Mouse (Mus musculus) liver, adult (tissue): ENCODE measurements around the gene Exoc3l2.

Source experiments
- GATA4 ChIP-seq: IDR thresholded peaks from 2 replicates; pipeline ENCODE4 v1.6.1; 2014; ENCODE audit warnings: mild to moderate bottlenecking, low read length; ENCODE audit not compliant: insufficient replicate concordance

Gene Exoc3l2

GRCm38 (mm10) chr7:19495521-19496213, 32.5 kb downstream of the Exoc3l2 start:
- TF ChIP-seq GATA4: peak; percentile 89; the same call in 1 of the 2 replicates

- no peak for TF ChIP-seq GATA4
Measured at GRCm38 (mm10) chr7:19496214-19496555, 33.1 kb downstream of the Exoc3l2 start.

- no peak for TF ChIP-seq GATA4
Measured at GRCm38 (mm10) chr7:19498326-19498725, 35.2 kb downstream of the Exoc3l2 start.

- no peak for TF ChIP-seq GATA4
Measured at GRCm38 (mm10) chr7:19500420-19501363, 37.6 kb downstream of the Exoc3l2 start.

GRCm38 (mm10) chr7:19501658-19502057, 38.5 kb downstream of the Exoc3l2 start:
- no peak for TF ChIP-seq GATA4

- TF ChIP-seq GATA4: no peak
Measured at GRCm38 (mm10) chr7:19503481-19504068, 40.4 kb downstream of the Exoc3l2 start.

GRCm38 (mm10) chr7:19506326-19506725, 43.2 kb downstream of the Exoc3l2 start:
- no peak for TF ChIP-seq GATA4

- no peak for TF ChIP-seq GATA4
Measured at GRCm38 (mm10) chr7:19506969-19507611, 44.0 kb downstream of the Exoc3l2 start.

GRCm38 (mm10) chr7:19507612-19507981, 44.5 kb downstream of the Exoc3l2 start:
- TF ChIP-seq GATA4: no peak

- no peak; the same call in 1 of the 2 replicates for TF ChIP-seq GATA4
Measured at GRCm38 (mm10) chr7:19508150-19508923, 45.2 kb downstream of the Exoc3l2 start, which contains the start of the genes Bloc1s3 and Trappc6a. TSS of gene Bloc1s3 (minus strand) at chr7:19508367. TSS of gene Trappc6a (plus strand) at chr7:19508395.

- TF ChIP-seq GATA4: no peak
Measured at GRCm38 (mm10) chr7:19508924-19509568, 45.9 kb downstream of the Exoc3l2 start.

- no peak for TF ChIP-seq GATA4
Measured at GRCm38 (mm10) chr7:19509786-19510185, 46.7 kb downstream of the Exoc3l2 start.

GRCm38 (mm10) chr7:19512353-19512752, 49.2 kb downstream of the Exoc3l2 start:
- TF ChIP-seq GATA4: no peak
